Mouse (Mus musculus) forebrain, embryonic 12.5 days (tissue): ENCODE data around the gene Rell1. TPM values are rescaled to one million over a fixed set of nuclear protein-coding genes. Genes with fewer than 3 reads are reported as not detected.
A peak's percentile ranks its signal among the peaks of the same experiment; 100 is the strongest.

Experiments
- ATAC-seq: fragments of 200-750 bp; cut with Nextera tagmentation; 2 replicates; pipeline ENCODE4 v1.8.0; 2017; ENCODE audit warnings: moderate TSS enrichment; ENCODE audit not compliant: low FRiP score
- H3K27ac ChIP-seq: fragments of 300-500 bp; sonication (generic); 2 replicates; pipeline ENCODE4 v1.5.1; 2016; ENCODE audit warnings: mild to moderate bottlenecking
- H3K27me3 ChIP-seq: fragments of 300-500 bp; sonication (generic); 2 replicates; pipeline ENCODE4 v1.6.1; 2016; ENCODE audit warnings: mild to moderate bottlenecking
- H3K36me3 ChIP-seq: fragments of 300-500 bp; sonication (generic); replicated peaks from 2 replicates; pipeline ENCODE4 v1.6.1; 2016; ENCODE audit warnings: mild to moderate bottlenecking
- H3K4me1 ChIP-seq: fragments of 300-500 bp; sonication (generic); 2 replicates; pipeline ENCODE4 v1.6.1; 2016
- H3K4me2 ChIP-seq: fragments of 300-500 bp; sonication (generic); 2 replicates; pipeline ENCODE4 v1.6.1; 2016; ENCODE audit warnings: mild to moderate bottlenecking, moderate library complexity
- H3K4me3 ChIP-seq: fragments of 300-500 bp; sonication (generic); replicated peaks from 2 replicates; pipeline ENCODE4 v1.5.1; 2016; ENCODE audit warnings: mild to moderate bottlenecking
- H3K9ac ChIP-seq: fragments of 300-500 bp; sonication (generic); 2 replicates; pipeline ENCODE4 v1.6.1; 2016; ENCODE audit warnings: mild to moderate bottlenecking
- H3K9me3 ChIP-seq: fragments of 300-500 bp; sonication (generic); 2 replicates; pipeline ENCODE4 v1.6.1; 2016
- WGBS: fragments of 180-500 bp; shearing (Covaris S2); methylation state at CpG from one replicate; pipeline ENCODE4 v1.1.7; 2016; 5-methylcytosine and 5-hydroxymethylcytosine counted together
- polyA plus RNA-seq: library from polyadenylated mRNA; unstranded; fragments of >200 nt; fragmentation: Nextera tagmentation; extraction: Ambion mirVana; gene quantifications from 2 replicates; pipeline ENCODE4 v1.2.1, GENCODE M21; 2016

Gene Rell1
- polyA plus RNA-seq, 1 experiment from 2014 or later, result 15.8 TPM

DNA sequence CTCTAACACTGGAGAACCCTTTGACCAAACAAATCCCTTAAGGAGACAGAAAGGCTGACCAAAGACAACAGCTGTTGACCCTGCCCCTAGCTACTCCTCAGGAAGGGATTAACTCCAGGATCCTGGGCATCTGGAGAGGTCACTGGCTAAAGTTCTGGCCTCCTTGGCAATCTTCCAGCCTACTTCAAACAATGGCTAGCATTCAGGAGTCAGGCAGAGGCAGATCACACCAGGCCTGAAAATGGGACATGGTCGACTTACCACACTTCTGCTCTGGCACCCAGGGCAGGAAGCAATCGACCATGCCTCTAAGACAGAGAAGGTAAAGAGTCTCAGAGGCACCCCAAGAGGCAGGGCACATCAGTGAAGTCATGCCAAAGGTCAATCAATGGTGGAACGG is 19.5 kb downstream of the Rell1 start:
- H3K4me3 ChIP-seq, result no peak overlapping the region
- peaks cover 8% of the 10 kb centered on the region for H3K4me1 ChIP-seq
- H3K27me3 ChIP-seq, result no peaks in the 10 kb centered on the region
- no peaks in the 10 kb centered on the region for H3K9me3 ChIP-seq
- H3K27ac ChIP-seq, result no peak overlapping the region
- no peaks in the 10 kb centered on the region for H3K36me3 ChIP-seq
- H3K9ac ChIP-seq, result no peak overlapping the region
- ATAC-seq, result no peak
- no peak overlapping the region for H3K4me2 ChIP-seq
- WGBS, result 48% methylated on average over 3 of the region's 3 CpGs

DNA sequence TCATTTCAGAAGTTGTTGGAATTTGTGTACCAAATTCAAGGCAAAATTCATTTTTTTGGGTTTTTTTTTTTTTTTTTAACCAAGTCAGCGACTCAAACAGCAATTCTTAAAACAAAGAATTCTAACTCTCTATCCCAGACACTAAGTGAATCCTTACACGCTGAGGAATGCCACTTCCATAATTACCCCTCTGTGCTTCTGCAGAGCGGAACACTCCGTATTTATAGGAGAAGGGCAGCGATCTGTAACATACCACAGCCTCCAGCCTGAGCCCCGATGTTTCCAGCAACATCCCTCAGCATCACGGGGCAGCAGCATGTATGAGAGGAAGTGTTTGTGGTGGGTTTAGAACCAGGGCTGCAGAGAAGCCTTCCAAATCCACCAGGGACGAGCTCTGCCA is 21.2 kb downstream of the Rell1 start:
- WGBS, result 62% methylated on average over 8 of the region's 8 CpGs
- ATAC-seq, result no peak

DNA sequence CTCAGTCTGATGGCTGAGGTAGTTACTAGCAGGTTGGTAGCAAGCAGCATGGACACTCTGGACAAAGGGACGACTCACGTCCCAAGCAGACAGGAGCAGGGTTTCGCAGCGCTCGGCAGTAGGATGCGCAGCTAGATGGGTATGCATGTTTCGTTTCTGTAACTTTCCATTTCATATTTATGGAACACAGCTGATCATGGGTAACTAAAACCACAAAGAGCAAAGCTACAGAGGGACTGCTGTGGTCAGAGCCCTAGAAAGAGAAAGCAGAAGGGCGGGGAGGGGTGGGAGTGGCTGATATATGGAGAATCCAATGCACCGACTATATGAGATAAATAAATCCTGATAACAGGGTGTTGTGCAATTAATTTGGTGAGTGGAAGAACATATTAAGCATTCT is 25.4 kb downstream of the Rell1 start:
- WGBS, result 94% methylated on average over 9 of the region's 9 CpGs
- no peak for ATAC-seq

More for the DNA sequence above, 21.2 kb downstream of the Rell1 start:
- no peak overlapping the region for H3K9ac ChIP-seq
- peaks cover 8% of the 10 kb centered on the region for H3K4me1 ChIP-seq
- H3K36me3 ChIP-seq, result no peaks in the 10 kb centered on the region
- H3K4me2 ChIP-seq, result no peak overlapping the region
- H3K27ac ChIP-seq, result no peak overlapping the region
- H3K4me3 ChIP-seq, result no peak overlapping the region
- no peaks in the 10 kb centered on the region for H3K9me3 ChIP-seq
- no peaks in the 10 kb centered on the region for H3K27me3 ChIP-seq

DNA sequence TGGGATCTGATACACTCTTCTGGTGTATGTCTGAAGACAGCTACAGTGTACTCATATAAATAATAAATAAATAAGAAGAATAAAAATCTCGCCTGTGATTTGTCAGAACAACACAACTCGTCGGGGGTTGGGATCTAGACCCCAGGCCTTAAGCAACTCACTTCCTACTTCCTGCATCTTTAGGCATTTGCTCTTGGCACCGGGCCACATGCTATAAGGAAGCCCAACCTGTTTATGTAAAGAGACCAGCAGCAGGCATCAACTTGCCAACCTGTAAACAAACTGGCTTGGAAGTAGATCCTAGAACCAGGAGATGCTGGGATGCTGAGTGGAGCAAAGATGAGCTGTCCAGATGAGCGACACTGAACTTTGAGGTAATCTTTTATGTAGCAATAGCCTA is 26.8 kb downstream of the Rell1 start:
- H3K4me2 ChIP-seq, result no peak overlapping the region
- no peaks in the 10 kb centered on the region for H3K27me3 ChIP-seq
- WGBS, result 87% methylated on average over 5 of the region's 5 CpGs
- no peak for ATAC-seq
- peaks cover 9% of the 10 kb centered on the region for H3K4me1 ChIP-seq
- H3K27ac ChIP-seq, result no peak overlapping the region
- no peak overlapping the region for H3K4me3 ChIP-seq
- no peak overlapping the region for H3K9ac ChIP-seq
- no peaks in the 10 kb centered on the region for H3K9me3 ChIP-seq
- H3K36me3 ChIP-seq, result no peaks in the 10 kb centered on the region

More for the DNA sequence above, 25.4 kb downstream of the Rell1 start:
- H3K4me2 ChIP-seq, result no peak overlapping the region
- H3K27ac ChIP-seq, result no peak overlapping the region
- no peaks in the 10 kb centered on the region for H3K36me3 ChIP-seq
- H3K27me3 ChIP-seq, result no peaks in the 10 kb centered on the region
- H3K9ac ChIP-seq, result no peak overlapping the region
- H3K9me3 ChIP-seq, result no peaks in the 10 kb centered on the region
- peaks cover 9% of the 10 kb centered on the region for H3K4me1 ChIP-seq
- no peak overlapping the region for H3K4me3 ChIP-seq

DNA sequence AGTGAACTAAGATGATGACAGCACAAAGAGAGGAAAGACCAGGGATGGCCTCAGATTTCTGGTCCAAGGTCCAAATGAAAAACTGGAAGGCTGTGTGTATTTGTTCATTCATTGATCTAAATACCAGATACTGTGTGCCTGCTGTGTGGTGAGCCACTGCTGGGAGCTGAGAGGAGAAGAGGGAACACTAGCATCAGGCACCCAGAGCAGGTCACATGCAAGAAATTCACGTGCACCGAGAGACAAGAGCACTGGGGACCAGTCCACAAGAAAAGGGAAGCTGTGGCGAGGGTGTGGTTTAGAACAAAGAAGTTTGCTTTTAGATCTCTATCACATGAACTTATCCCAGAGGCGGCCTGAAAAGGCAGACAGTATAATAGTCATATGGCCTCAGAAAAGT is 30.1 kb downstream of the Rell1 start:
- no peak overlapping the region for H3K4me3 ChIP-seq
- H3K4me2 ChIP-seq, result no peak overlapping the region
- peaks cover 5% of the 10 kb centered on the region; the same call in 1 of the 2 replicates for H3K36me3 ChIP-seq
- ATAC-seq, result no peak
- H3K27ac ChIP-seq, result no peak overlapping the region
- no peaks in the 10 kb centered on the region for H3K9me3 ChIP-seq
- 0 out of 2 replicates have a peak, but pooled peaks cover 4% of the 10 kb centered on the region for H3K4me1 ChIP-seq
- H3K9ac ChIP-seq, result no peak overlapping the region
- 66% methylated on average over 4 of the region's 4 CpGs for WGBS
- no peaks in the 10 kb centered on the region for H3K27me3 ChIP-seq

DNA sequence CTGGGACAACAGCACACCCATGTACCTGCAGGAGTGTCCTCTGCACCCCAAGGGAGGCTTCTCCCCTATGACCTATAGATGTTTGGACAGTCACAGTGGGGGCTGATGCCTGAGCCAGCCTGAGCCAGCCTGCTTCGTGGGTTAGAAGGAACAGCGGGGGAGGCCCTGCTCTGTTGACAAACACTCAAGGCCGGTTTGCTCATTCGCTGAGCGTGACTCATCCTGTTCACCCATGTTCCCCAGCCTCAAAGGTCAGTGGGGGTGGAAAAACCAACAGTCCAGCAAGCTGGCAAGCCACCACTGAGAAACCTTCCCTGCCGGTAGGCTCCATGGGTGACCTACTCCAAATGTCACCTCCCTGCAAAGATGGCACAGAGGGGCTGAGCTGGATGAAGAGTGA is 32.0 kb downstream of the Rell1 start:
- peaks cover 11% of the 10 kb centered on the region for H3K4me1 ChIP-seq
- peaks cover 5% of the 10 kb centered on the region; the same call in 1 of the 2 replicates for H3K36me3 ChIP-seq
- H3K4me3 ChIP-seq, result no peak overlapping the region
- no peak for ATAC-seq
- no peak overlapping the region for H3K9ac ChIP-seq
- no peaks in the 10 kb centered on the region for H3K27me3 ChIP-seq
- no peak overlapping the region for H3K4me2 ChIP-seq
- no peak overlapping the region for H3K27ac ChIP-seq
- 75% methylated on average over 6 of the region's 6 CpGs for WGBS
- H3K9me3 ChIP-seq, result no peaks in the 10 kb centered on the region

DNA sequence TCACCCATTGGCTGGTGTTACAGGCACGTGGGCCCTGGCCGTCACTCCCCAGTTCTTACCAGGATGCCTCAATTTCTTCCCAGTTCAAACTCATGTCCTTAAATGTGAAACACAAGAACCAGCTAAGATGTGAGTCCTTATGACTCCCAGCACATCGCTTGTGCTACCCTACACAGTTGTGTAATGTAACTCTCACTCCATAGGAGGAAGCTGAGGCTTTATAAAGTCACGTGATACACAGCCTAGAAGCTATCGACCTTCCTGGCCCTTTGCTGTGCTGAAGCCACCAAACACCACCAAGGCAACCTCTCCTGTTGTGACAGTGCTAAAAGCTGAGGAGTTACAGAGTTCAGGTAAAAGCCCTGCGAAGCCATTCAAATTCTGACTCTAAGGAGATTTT is 33.1 kb downstream of the Rell1 start:
- 92% methylated on average over 6 of the region's 6 CpGs for WGBS
- H3K4me1 ChIP-seq, result peaks cover 11% of the 10 kb centered on the region
- H3K4me2 ChIP-seq, result no peak overlapping the region
- H3K9ac ChIP-seq, result no peak overlapping the region
- H3K4me3 ChIP-seq, result no peak overlapping the region
- no peak overlapping the region for H3K27ac ChIP-seq
- H3K9me3 ChIP-seq, result no peaks in the 10 kb centered on the region
- no peak for ATAC-seq
- H3K27me3 ChIP-seq, result no peaks in the 10 kb centered on the region
- peaks cover 5% of the 10 kb centered on the region; the same call in 1 of the 2 replicates for H3K36me3 ChIP-seq

DNA sequence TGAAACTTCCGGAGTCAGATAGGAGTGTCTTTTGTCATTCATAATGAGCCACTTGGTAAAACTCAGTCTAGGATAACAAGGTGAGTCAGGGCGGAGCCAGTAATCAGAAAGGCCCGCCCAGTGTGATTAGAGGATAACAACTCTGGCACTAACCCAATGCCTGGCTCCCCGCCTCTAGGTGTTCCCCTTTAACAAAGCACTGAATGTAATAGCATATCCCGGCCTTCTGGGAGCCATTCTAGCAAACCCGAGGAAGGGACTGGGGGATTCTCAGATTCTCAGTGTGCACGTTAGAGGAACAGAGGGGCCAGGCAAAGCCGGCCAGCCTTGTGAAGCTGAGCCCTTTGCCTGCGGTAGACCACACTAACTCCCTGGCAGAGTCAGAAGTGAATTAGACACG is 35.9 kb downstream of the Rell1 start:
- Histone ChIP-seq H3K9ac (no peak overlapping the region), H3K27ac (no peak overlapping the region), H3K36me3 (peaks cover 20% of the 10 kb centered on the region; the same call in 1 of the 2 replicates), H3K4me2 (0 out of 2 replicates have a peak overlapping the region, but pooled peaks have one; percentile 19), H3K9me3 (no peaks in the 10 kb centered on the region), H3K27me3 (no peaks in the 10 kb centered on the region), H3K4me1 (peaks cover 7% of the 10 kb centered on the region), H3K4me3 (no peak overlapping the region)
- 36% methylated on average over 10 of the region's 10 CpGs for WGBS
- ATAC-seq, result 0 out of 2 replicates have a peak, but pooled peaks have one; percentile 23

DNA sequence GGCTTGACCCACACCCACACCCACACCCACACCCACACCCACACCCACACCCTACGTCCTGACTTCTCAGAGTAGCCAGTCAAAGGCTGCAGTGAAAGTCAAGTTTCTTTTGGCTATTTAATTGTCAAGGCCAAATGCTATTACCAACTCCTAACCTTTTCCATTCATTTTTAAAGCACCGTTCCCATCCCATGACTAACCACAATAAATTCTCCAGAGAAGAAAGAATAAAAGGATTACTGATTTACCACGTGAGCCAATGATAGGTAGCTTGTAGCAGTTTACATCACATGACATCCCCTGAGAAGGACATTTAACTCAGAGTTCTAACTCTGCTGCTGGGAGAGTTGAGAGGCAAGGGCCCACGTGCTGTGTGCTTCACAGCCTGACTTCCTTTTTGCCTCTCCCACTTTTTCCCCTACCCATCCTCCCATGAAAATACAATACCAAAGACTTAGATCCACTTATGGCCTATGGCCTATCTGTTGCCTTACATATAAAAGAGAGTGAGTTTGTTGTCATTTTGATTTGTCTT is 37.8 kb downstream of the Rell1 start:
- 79% methylated on average over 4 of the region's 4 CpGs for WGBS

DNA sequence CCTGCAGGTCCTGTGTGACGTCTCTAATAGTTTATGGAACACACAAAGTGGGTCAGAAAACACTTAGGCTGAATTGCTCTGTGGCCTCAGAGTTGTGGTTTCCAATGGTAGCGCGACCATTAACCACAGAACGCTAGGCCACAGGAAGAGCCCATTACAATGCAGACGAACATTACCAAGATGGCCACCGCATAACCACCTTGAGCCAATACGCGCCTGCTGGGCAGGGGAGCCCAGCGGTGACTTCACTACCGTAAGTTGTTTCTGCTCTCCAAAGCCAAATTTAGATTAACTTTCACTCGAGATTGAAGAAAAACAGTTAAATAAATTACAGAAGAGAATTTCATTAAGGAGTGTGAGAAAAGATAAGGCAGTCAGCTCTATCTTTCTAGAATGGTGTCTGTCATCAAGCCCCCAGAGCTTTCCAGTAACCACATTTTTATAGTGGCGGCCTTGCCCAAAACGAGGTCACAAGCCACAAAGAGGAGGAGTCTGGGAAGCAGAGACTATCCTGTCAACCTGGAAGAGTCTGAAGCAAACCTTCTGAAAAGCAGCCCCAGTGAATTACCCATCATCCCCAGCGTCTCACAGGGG is 43.6 kb downstream of the Rell1 start:
- WGBS, result 95% methylated on average over 14 of the region's 14 CpGs
- Histone ChIP-seq H3K9ac (no peak overlapping the region), H3K4me2 (no peak overlapping the region), H3K36me3 (peaks cover 35% of the 10 kb centered on the region), H3K4me3 (no peak overlapping the region), H3K4me1 (0 out of 2 replicates have a peak, but pooled peaks cover 2% of the 10 kb centered on the region), H3K27me3 (no peaks in the 10 kb centered on the region), H3K27ac (no peak overlapping the region), H3K9me3 (no peaks in the 10 kb centered on the region)
- no peak for ATAC-seq

More for the DNA sequence above, 37.8 kb downstream of the Rell1 start:
- Histone ChIP-seq H3K4me1 (peaks cover 7% of the 10 kb centered on the region), H3K9me3 (no peaks in the 10 kb centered on the region), H3K27me3 (no peaks in the 10 kb centered on the region), H3K27ac (no peak overlapping the region), H3K4me3 (no peak overlapping the region), H3K36me3 (peaks cover 32% of the 10 kb centered on the region), H3K9ac (no peak overlapping the region), H3K4me2 (no peak overlapping the region)
- ATAC-seq, result no peak

DNA sequence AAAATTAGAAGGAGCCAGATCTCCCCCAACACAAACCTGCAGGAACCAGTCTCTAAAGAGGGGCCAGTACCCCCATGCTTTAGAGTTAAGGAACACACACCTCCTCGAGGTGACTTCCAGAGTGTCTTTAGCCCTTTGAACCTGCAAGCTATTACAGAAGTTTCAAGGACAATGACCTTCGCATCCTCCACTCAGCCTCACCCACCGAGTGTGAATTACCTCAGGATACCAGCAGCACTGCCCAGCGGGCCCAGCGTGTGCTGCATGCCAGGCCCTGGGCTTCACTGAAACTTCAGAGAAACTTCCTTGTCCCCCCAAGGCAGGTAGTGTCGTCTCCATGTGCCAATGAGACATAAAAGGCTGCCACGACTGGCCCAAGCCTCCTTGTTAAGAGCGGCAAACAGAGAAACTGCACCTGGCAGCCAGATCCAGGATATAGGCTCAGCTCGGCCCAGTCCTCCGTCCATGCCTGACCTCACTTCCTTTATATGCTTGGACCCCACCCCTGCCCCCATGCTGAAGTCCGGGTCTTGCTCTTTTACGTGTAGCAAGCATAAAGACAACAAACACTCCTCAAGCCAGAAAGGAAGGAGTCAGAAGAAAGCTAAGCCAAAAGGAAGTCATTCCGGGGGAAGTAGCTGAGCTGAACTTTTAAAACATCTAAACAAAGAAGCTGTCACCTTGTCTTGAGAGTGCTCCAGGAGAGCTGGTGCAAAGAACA is 45.2 kb downstream of the Rell1 start:
- no peak overlapping the region for H3K27ac ChIP-seq
- no peak overlapping the region for H3K4me2 ChIP-seq
- 88% methylated on average over 13 of the region's 13 CpGs for WGBS
- H3K9ac ChIP-seq, result no peak overlapping the region
- H3K36me3 ChIP-seq, result peaks cover 21% of the 10 kb centered on the region
- H3K4me1 ChIP-seq, result 0 out of 2 replicates have a peak, but pooled peaks cover 2% of the 10 kb centered on the region
- no peaks in the 10 kb centered on the region for H3K27me3 ChIP-seq
- no peak for ATAC-seq
- no peaks in the 10 kb centered on the region for H3K9me3 ChIP-seq
- no peak overlapping the region for H3K4me3 ChIP-seq

DNA sequence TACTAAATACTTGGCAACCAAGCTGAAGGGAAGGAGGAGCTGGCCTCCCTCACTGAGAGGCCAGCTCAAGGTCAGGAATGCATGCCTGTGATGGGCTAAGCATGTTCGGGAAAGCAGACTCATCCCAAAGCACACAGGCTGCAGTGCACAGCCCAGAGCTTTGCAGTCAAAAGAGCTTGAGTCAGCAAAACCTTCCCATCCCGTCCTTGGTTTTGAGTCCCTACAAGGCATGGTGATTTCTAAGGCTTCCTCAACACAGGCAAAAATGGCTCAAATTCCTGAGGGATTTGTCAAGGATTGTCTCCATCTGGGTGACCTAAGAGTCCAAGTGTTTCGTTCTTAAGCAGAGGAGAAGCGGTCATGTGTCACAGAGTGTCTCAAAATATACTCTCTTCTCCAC is 50.5 kb downstream of the Rell1 start:
- no peak overlapping the region for H3K27ac ChIP-seq
- WGBS, result 82% methylated on average over 4 of the region's 4 CpGs
- no peaks in the 10 kb centered on the region for H3K9me3 ChIP-seq
- 0 out of 2 replicates have a peak, but pooled peaks cover 2% of the 10 kb centered on the region for H3K4me1 ChIP-seq
- H3K36me3 ChIP-seq, result no peaks in the 10 kb centered on the region
- no peak for ATAC-seq
- H3K4me3 ChIP-seq, result no peak overlapping the region
- no peak overlapping the region for H3K4me2 ChIP-seq
- no peak overlapping the region for H3K9ac ChIP-seq
- H3K27me3 ChIP-seq, result no peaks in the 10 kb centered on the region
